Mouse (Mus musculus): ENCODE results near the gene Usp29. TPM values are rescaled to one million over a fixed set of nuclear protein-coding genes. Genes with fewer than 3 reads are reported as not detected.

Gene Usp29
- 3.4 and 4.1 TPM in 2 replicates for polyA plus RNA-seq (2015; fragmentation: Nextera tagmentation; extraction: Ambion mirVana)

GRCm38 (mm10) chr7:6730241-6730640 lies at the start of gene Usp29, which contains the start of gene Peg3:
Gene Usp29, plus strand, starts transcription at chr7:6730578.
Gene Peg3, minus strand, starts transcription at chr7:6730431.
- 40% methylated on average over 24 of the region's 24 CpGs for WGBS
- peak within 1 kb of the TSS; percentile 48 for H3K4me3 ChIP-seq (replicated peaks)
- no peaks in the 10 kb centered on the region for H3K27me3 ChIP-seq (replicated peaks)
- peak within 1 kb of the TSS; percentile 53 for H3K9ac ChIP-seq
- peak within 1 kb of the TSS; percentile 66 for H3K4me2 ChIP-seq (replicated peaks)
- peak; percentile 46 for ATAC-seq
- H3K4me1 ChIP-seq (replicated peaks), result no peaks in the 10 kb centered on the region
- H3K36me3 ChIP-seq, result no peaks in the 10 kb centered on the region
- H3K27ac ChIP-seq, result peak within 1 kb of the TSS; percentile 87
- peaks cover 5% of the 10 kb centered on the region; the same call in 1 of the 2 replicates for H3K9me3 ChIP-seq

- WGBS, result 93% methylated on average over 6 of the region's 6 CpGs
- Histone ChIP-seq H3K4me3 (replicated peaks) (no peak overlapping the region), H3K4me1 (replicated peaks) (no peaks in the 10 kb centered on the region), H3K9me3 (no peaks in the 10 kb centered on the region), H3K36me3 (no peaks in the 10 kb centered on the region), H3K4me2 (replicated peaks) (no peak overlapping the region), H3K27me3 (replicated peaks) (no peaks in the 10 kb centered on the region), H3K27ac (no peak overlapping the region), H3K9ac (no peak overlapping the region)
- no peak for ATAC-seq
Measured at GRCm38 (mm10) chr7:6685511-6685910, 44.9 kb upstream of the Usp29 start.

DNA sequence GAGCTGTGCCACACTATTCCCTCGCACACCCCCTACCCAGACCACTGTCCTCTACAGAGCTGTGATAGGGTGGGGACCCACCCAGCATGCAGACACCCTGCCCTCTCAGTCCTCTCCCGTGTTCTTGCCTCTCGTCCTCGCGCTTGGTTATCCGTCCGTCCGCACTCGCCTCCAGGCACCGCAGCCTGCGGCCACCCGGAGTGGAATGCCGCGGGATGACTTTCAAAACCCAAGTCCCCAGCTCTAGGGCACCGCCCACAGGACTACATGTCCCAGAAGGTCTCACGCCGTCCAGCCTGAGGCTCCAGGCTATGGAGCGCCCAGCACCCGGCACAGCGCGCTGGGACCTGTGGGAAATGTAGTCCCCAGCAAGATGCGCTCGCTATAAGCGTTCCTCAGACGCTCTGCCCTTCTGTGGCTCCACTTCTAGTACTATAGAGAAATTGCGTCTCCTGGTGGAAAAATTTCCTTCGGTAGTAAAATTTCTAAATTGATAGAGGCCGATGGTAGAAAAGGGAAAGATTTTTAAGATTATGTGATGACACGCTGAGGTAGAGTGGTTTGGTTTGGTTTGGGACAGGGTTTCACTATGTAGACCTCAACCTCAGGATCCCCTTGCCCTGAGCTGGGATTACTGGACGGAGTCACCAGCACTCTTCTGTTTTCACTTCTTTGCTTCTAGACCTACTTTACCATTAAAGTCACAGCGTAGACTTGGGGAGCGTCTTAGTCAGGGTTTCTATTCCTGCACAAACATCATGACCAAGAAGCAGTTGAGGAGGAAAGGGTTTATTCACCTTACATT lies 33.9 kb upstream of the Usp29 start, which contains the start of gene Zim1:
Gene Zim1 (minus strand): TSS at position 210 of the 805 bp plus-strand sequence.
- Histone ChIP-seq H3K4me3 (replicated peaks) (peak within 1 kb of the TSS; percentile 50), H3K27me3 (replicated peaks) (no peaks in the 10 kb centered on the region), H3K4me2 (replicated peaks) (peak within 1 kb of the TSS; percentile 88), H3K27ac (no peak within 1 kb of the TSS), H3K9me3 (no peaks in the 10 kb centered on the region), H3K4me1 (replicated peaks) (no peaks in the 10 kb centered on the region), H3K9ac (peak within 1 kb of the TSS; percentile 55), H3K36me3 (no peaks in the 10 kb centered on the region)
- ATAC-seq, result peak; percentile 100
- 9% methylated on average over 32 of the region's 32 CpGs for WGBS

DNA sequence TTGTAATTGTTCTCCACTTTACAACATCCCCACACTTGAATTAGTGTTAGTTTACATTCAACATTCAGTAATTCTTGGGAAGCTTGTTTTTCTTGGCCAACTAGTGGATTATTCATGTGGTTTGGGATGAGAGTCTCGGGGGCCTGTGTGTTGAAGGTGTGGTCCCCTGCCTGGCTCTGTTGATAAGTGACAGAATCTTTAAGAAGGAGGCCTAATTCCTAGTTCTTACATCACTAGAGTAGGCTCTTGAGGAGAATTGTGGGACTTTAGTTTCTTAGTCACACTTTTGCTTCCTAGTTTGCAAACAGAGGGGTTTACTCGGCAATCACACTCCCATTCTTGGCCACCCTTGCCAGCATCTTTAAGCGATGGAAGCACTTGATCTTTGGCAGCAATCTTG lies 31.1 kb upstream of the Usp29 start:
- Histone ChIP-seq H3K4me3 (replicated peaks) (no peak overlapping the region), H3K9me3 (no peaks in the 10 kb centered on the region), H3K9ac (no peak overlapping the region), H3K27ac (no peak overlapping the region), H3K27me3 (replicated peaks) (no peaks in the 10 kb centered on the region), H3K4me2 (replicated peaks) (no peak overlapping the region), H3K36me3 (no peaks in the 10 kb centered on the region), H3K4me1 (replicated peaks) (no peaks in the 10 kb centered on the region)
- ATAC-seq, result no peak
- WGBS, result 67% methylated on average over 3 of the region's 3 CpGs

GRCm38 (mm10) chr7:6707416-6708015 lies 22.9 kb upstream of the Usp29 start:
- ATAC-seq, result no peak
- no peak overlapping the region for H3K9ac ChIP-seq
- 93% methylated on average over 23 of the region's 23 CpGs for WGBS
- H3K4me1 ChIP-seq (replicated peaks), result no peaks in the 10 kb centered on the region
- H3K4me2 ChIP-seq (replicated peaks), result no peak overlapping the region
- H3K27ac ChIP-seq, result no peak overlapping the region
- no peaks in the 10 kb centered on the region for H3K27me3 ChIP-seq (replicated peaks)
- H3K36me3 ChIP-seq, result peaks cover 11% of the 10 kb centered on the region; the same call in 1 of the 2 replicates
- no peak overlapping the region for H3K4me3 ChIP-seq (replicated peaks)
- no peaks in the 10 kb centered on the region for H3K9me3 ChIP-seq

DNA sequence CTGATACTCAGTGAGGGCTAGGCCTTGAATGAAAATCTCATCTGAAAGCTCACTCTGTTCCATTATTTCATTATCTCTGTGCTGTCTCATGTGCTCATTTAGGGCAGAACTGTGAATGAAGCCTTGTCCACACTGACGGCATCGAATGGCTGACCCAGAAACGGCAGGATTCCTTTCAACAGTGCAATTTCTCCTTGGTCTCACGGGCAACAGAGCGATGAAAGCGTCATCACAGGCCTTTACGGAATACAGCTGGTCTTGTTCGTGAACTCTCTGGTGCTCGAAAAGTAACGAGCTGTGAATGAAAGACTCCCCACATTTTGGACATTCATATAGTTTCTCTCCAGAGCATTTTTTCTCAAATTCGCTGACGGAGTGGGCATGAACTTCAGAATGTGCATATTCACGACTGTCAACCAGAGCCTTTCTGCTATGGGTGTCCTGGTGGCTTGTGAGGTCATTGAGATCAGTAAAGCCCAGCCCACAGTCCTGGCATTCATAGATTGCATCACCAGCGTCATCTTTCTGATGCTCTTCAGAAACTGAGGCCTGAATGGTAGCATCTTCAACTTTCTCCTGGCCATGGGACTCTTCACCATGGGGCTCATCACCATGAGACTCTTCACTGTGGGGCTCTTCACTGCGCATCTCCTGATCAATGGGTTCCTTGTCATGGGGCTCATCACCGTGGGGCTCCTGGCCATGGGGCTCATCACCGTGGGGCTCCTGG lies 21.8 kb upstream of the Usp29 start:
- Histone ChIP-seq H3K9me3 (no peaks in the 10 kb centered on the region), H3K4me1 (replicated peaks) (no peaks in the 10 kb centered on the region), H3K4me3 (replicated peaks) (no peak overlapping the region), H3K9ac (no peak overlapping the region), H3K27ac (no peak overlapping the region), H3K4me2 (replicated peaks) (no peak overlapping the region), H3K36me3 (peaks cover 11% of the 10 kb centered on the region; the same call in 1 of the 2 replicates), H3K27me3 (replicated peaks) (no peaks in the 10 kb centered on the region)
- ATAC-seq, result no peak
- WGBS, result 88% methylated on average over 17 of the region's 17 CpGs

- Histone ChIP-seq H3K36me3 (peaks cover 11% of the 10 kb centered on the region; the same call in 1 of the 2 replicates), H3K4me1 (replicated peaks) (no peaks in the 10 kb centered on the region), H3K27ac (no peak overlapping the region), H3K27me3 (replicated peaks) (no peaks in the 10 kb centered on the region), H3K9me3 (no peaks in the 10 kb centered on the region), H3K4me3 (replicated peaks) (no peak overlapping the region), H3K4me2 (replicated peaks) (no peak overlapping the region), H3K9ac (no peak overlapping the region)
- no peak for ATAC-seq
- 93% methylated on average over 15 of the region's 15 CpGs for WGBS
Measured at GRCm38 (mm10) chr7:6709396-6709795, 21.0 kb upstream of the Usp29 start.

DNA sequence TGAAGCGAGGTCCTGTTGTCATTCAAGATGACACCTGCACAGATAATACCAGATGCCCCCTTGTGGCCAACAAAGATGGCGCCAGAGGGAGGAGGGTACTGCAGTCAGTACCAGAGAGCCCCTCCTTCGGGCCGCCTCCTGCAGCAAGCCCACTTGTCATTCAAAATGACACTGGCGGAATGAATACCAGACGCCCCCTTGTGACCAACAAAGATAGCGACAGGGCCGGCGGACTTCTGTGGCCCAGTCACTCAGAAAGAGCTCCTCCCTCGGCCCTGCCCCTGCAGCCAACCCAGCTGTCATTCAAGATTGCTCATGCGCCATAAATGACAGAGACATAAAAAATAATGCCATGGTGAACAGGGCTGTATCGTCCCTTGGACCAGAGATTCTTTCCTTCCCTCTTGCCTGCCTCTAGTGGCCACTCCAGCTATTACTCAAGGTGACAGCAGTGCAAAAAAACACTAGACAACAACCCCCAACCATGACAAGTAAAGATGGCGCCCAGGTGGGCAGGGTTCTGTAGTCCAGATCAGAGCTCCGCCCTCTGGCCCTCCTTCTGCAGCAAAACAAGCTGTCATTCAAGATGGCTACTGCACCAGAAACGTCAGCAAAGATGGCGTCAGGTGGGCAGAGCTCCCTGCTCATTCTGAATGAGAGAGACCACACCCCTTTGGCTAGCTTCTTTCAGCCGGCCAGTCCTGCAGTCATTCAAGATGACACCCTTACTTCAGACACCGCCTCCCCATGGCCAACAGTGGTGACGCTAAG lies 2.8 kb upstream of the Usp29 start:
- Histone ChIP-seq H3K27ac (peak overlapping the region; percentile 79), H3K9me3 (peaks cover 5% of the 10 kb centered on the region; the same call in 1 of the 2 replicates), H3K27me3 (replicated peaks) (no peaks in the 10 kb centered on the region), H3K4me2 (replicated peaks) (peak overlapping the region; percentile 66), H3K9ac (no peak overlapping the region), H3K36me3 (no peaks in the 10 kb centered on the region), H3K4me3 (replicated peaks) (peak overlapping the region; percentile 48), H3K4me1 (replicated peaks) (no peaks in the 10 kb centered on the region)
- ATAC-seq, result peak; percentile 68
- WGBS, result 53% methylated on average over 19 of the region's 19 CpGs

DNA sequence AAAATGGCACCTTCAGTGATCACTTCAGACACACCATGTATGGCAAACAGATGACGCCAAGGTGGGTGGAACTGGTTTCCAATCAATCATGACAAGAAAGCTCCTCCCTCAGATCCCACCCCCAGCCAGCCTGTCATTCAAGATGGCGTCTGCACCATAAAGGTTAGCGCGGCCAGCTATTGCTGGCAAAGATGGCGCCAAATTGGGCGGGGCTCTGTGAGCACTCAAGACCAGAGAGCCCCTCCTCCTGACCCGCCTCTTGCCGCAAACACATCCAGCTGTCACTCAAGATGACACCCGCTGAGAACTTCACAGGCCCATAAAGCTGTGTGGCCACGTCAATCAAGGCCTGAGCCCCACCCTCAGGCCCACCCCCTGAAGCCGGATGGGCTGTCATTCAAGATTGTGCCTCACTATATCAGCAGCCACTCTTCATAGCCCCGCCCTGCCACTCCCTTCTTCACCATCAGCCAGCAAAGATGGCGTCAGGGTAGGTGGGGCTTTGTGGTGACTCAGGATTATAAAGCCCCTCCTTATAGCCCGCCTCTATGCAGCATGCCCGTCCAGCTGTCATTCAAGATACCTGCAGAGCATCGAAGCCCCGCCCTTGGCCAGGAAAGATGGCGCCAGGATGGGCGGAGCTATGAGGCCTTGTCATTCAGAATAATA lies 2.0 kb upstream of the Usp29 start:
- H3K27me3 ChIP-seq (replicated peaks), result no peaks in the 10 kb centered on the region
- no peaks in the 10 kb centered on the region for H3K4me1 ChIP-seq (replicated peaks)
- peak overlapping the region; percentile 48 for H3K4me3 ChIP-seq (replicated peaks)
- H3K9me3 ChIP-seq, result peaks cover 5% of the 10 kb centered on the region; the same call in 1 of the 2 replicates
- H3K9ac ChIP-seq, result no peak overlapping the region
- 49% methylated on average over 19 of the region's 19 CpGs for WGBS
- H3K27ac ChIP-seq, result peak overlapping the region; percentile 87
- H3K4me2 ChIP-seq (replicated peaks), result peak overlapping the region; percentile 66
- ATAC-seq, result peak; percentile 83
- no peaks in the 10 kb centered on the region for H3K36me3 ChIP-seq

DNA sequence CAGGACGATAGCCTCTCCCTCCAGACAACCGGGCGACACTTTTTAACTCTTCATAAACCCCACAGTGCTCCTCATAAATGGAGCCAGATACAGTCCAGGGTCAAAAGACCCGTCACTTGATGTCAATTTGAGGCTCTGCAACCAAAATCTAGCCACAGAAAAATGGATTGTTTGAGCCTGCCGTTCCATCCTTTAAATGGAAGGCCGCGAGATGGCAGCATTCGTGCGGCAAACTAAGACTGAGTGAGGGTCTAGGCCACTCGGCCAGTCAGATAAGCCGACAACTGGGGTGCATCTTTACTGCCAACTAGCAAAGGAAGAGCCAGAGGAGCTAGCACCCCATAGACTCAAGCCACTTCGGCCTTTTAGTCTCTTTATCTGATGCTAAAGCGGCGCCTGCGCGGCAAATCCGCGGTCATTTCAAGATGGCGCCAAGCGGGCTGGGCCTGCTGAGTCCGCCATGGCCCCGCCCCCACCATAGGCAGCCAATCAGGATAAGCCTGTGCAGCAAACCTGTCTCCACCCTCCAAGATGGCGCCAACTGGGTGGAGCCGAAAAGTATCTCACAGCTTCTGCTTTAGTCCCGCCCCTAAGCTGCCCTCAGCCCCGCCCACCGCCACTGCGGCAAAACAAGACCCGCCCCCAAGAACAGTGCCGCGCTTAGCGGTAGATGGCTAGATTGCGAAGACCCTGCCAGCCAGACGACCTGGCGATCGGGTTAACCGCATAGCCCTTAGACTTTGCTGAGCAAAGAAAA lies 1.1 kb upstream of the Usp29 start:
- Histone ChIP-seq H3K4me2 (replicated peaks) (peak overlapping the region; percentile 66), H3K4me3 (replicated peaks) (peak overlapping the region; percentile 48), H3K27ac (peak overlapping the region; percentile 87), H3K9me3 (peaks cover 5% of the 10 kb centered on the region; the same call in 1 of the 2 replicates), H3K27me3 (replicated peaks) (no peaks in the 10 kb centered on the region), H3K36me3 (no peaks in the 10 kb centered on the region), H3K4me1 (replicated peaks) (no peaks in the 10 kb centered on the region), H3K9ac (peak overlapping the region; percentile 53)
- WGBS, result 50% methylated on average over 37 of the region's 37 CpGs
- peak; percentile 57 for ATAC-seq
